Mouse (Mus musculus) left cerebral cortex, postnatal 10 days (tissue): ENCODE measurements around the gene Pmm2. TPM values are rescaled to one million over a fixed set of nuclear protein-coding genes. Genes with fewer than 3 reads are reported as not detected.

Experiments
- DNase-seq, 2 experiments: peaks; one replicate each; pipeline ENCODE4 v3.0.0; 2021 to 2022; ENCODE audit warnings: low spot score in 2 of 2, mixed read lengths in 1 of 2; ENCODE audit errors: extremely low spot score in 1 of 2
- intact Hi-C: fragments of 180-260 bp; cut with DNase I; formaldehyde crosslinking; loops from one replicate; pipeline ENCODE4 v1.15.1; 2025
- total RNA-seq, 2 experiments: library from RNA; stranded (reverse); gene quantifications; 2 replicates each; pipeline ENCODE4 v1.2.3; 2021

Pmm2 gene
- total RNA-seq, result 10 to 100 TPM; 30.3 to 34.4 TPM

GRCm38 (mm10) chr16:8637217-8638051 lies at the start of gene Pmm2, which contains the start of gene Tmem186:
Pmm2 (plus strand) TSS chr16:8637674.
Tmem186 (minus strand) TSS chr16:8637712.
- peak; percentile 88 to 91 for DNase-seq
- intact Hi-C loops, result loop anchor here (5.0 kb wide), 1 partner anchor 145 kb away; no protein-coding TSS in a partner anchor

- DNase-seq, result peak; percentile 42 to 43
- intact Hi-C loops, result no loop called here
Measured at GRCm38 (mm10) chr16:8595411-8595810, 42.1 kb upstream of the Pmm2 start.

- intact Hi-C loops, result no loop called here
- no peak for DNase-seq
Measured at GRCm38 (mm10) chr16:8596336-8596735, 41.1 kb upstream of the Pmm2 start.

GRCm38 (mm10) chr16:8597516-8597915 lies 40.0 kb upstream of the Pmm2 start:
- no peak for DNase-seq
- intact Hi-C loops, result no loop called here

GRCm38 (mm10) chr16:8603789-8604188 lies 33.7 kb upstream of the Pmm2 start:
- no peak for DNase-seq
- intact Hi-C loops, result no loop called here

GRCm38 (mm10) chr16:8610397-8610796 lies 27.1 kb upstream of the Pmm2 start:
- intact Hi-C loops, result no loop called here
- DNase-seq, result no peak

- no peak for DNase-seq
- intact Hi-C loops, result no loop called here
Measured at GRCm38 (mm10) chr16:8612214-8613005, 25.1 kb upstream of the Pmm2 start.

- intact Hi-C loops, result no loop called here
- DNase-seq, result no peak
Measured at GRCm38 (mm10) chr16:8613039-8613438, 24.4 kb upstream of the Pmm2 start.

- intact Hi-C loops, result no loop called here
- DNase-seq, result no peak
Measured at GRCm38 (mm10) chr16:8613447-8613846, 24.0 kb upstream of the Pmm2 start.

- DNase-seq, result no peak
- intact Hi-C loops, result no loop called here
Measured at GRCm38 (mm10) chr16:8619659-8620314, 17.7 kb upstream of the Pmm2 start.

- no peak for DNase-seq
- intact Hi-C loops, result no loop called here
Measured at GRCm38 (mm10) chr16:8620315-8621115, 17.0 kb upstream of the Pmm2 start.

GRCm38 (mm10) chr16:8630419-8630818 lies 7.1 kb upstream of the Pmm2 start:
- intact Hi-C loops, result no loop called here
- DNase-seq, result no peak

- intact Hi-C loops, result no loop called here
- DNase-seq, result no peak
Measured at GRCm38 (mm10) chr16:8631428-8631827, 6.0 kb upstream of the Pmm2 start.

GRCm38 (mm10) chr16:8636867-8637216 lies 632 bp upstream of the Pmm2 start:
- intact Hi-C loops, result loop anchor here (5.0 kb wide), 1 partner anchor 145 kb away; no protein-coding TSS in a partner anchor
- DNase-seq, result no peak

GRCm38 (mm10) chr16:8638131-8638530 lies 657 bp downstream of the Pmm2 start:
- DNase-seq, result no peak
- intact Hi-C loops, result loop anchor here (5.0 kb wide), 1 partner anchor 146 kb away; no protein-coding TSS in a partner anchor

- intact Hi-C loops, result loop anchor here (5.0 kb wide), 1 partner anchor 147 kb away; no protein-coding TSS in a partner anchor
- no peak for DNase-seq
Measured at GRCm38 (mm10) chr16:8639466-8640191, 2.2 kb downstream of the Pmm2 start.

GRCm38 (mm10) chr16:8643855-8644254 lies 6.4 kb downstream of the Pmm2 start:
- no peak for DNase-seq
- intact Hi-C loops, result no loop called here

- intact Hi-C loops, result no loop called here
Measured at GRCm38 (mm10) chr16:8645546-8645945, 8.1 kb downstream of the Pmm2 start.

More at GRCm38 (mm10) chr16:8645546-8645945, 8.1 kb downstream of the Pmm2 start:
- DNase-seq, result no peak
